Mouse (Mus musculus) liver, postnatal 0 days (tissue): ENCODE measurements at regions not wholly inside any gene's neighbourhood (a gene's known extent, or its start where the extent isn't known, plus 50 kb on each side); places are given as distances from the start of the nearest gene placed in this dataset.

Experiments
- CTCF ChIP-seq: sonication (generic); IDR thresholded peaks from 2 replicates; pipeline ENCODE4 v1.5.1; 2016; ENCODE audit warnings: antibody characterized with exemption, low read depth
- EP300 ChIP-seq: IDR thresholded peaks from 2 replicates; pipeline ENCODE4 v1.6.1; 2016; ENCODE audit warnings: antibody characterized with exemption, low read depth, mild to moderate bottlenecking

DNA sequence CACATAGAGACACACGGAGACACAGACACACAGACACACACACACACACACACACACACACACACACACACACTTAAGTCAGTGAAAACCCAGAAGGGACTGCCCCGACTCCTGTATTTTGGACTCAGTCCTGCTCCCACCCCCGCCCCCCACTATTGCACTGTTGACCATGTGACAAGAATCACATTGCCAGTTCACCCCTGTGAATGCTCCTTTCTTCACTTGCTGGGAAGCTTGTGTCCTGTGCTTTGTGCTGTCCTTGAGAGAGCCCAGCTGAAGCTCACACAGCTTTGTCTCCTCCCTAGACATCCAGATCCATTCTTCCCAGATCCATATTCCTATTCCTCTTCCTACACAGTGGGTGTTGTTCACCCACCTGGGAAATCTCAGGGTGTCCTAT is 400.0 kb downstream of the Cdh26 start:
- TF ChIP-seq CTCF = no peak
- no peak for TF ChIP-seq EP300
